ENCODE assay signal across 20 mouse cellular contexts in the genomic region with DNA sequence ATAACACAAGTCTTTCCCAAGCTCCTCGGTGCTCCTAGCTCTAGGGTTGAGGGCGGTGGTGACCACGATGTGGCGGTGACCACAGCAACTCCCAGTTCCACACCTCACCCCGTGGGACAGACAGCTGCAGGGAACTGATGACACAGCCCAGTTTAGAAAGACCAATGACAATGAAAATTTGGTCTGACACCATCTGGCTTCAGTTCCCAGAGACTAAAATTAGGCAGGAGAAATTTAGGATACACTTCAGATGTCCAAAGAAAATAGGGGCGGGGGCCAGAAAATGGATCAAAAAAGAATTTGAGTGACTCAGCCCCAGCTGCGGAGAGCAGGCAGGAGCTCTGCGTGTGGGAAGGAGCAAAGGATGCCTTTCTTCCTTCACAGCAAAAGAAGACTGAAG.
DNase-seq lines count a peak whose midpoint lies in the region; ATAC-seq lines count a peak whose summit lies in the region.
"Had no signal": no experiment of that assay in that cellular context is flagged by ENCODE, and none has a peak within 500 bp of the region (broad histone marks: within the 10 kb centered on the region; RNA-seq: fewer than 3 reads in every experiment).

No protein-coding gene starts in this region.

- H3K27ac ChIP-seq in embryonic facial prominence, embryonic 14.5 days (replicated peaks; ENCODE audit: low read depth, low read length): peak overlapping the region; percentile 50; the same call in 1 of the 2 replicates
- H3K27ac ChIP-seq: forebrain, embryonic 12.5 days; heart, embryonic 13.5 days; hindbrain, embryonic 12.5 days; intestine, embryonic 15.5 days; liver, embryonic 12.5 days; midbrain, embryonic 10.5 days had no signal

- no peak overlapping the region for H3K4me3 ChIP-seq in embryonic facial prominence, embryonic 14.5 days (ENCODE audit: low read depth, low read length)
- H3K4me3 ChIP-seq: forebrain, embryonic 12.5 days; heart, embryonic 13.5 days; hindbrain, embryonic 12.5 days; intestine, embryonic 15.5 days; liver, embryonic 12.5 days; midbrain, embryonic 10.5 days had no signal

- H3K9me3 ChIP-seq in embryonic facial prominence, embryonic 14.5 days (ENCODE audit: control insufficient read depth, low read length): no peaks in the 10 kb centered on the region
- H3K9me3 ChIP-seq: forebrain, embryonic 12.5 days; hindbrain, embryonic 12.5 days; intestine, embryonic 15.5 days; liver, embryonic 12.5 days; midbrain, embryonic 10.5 days had no signal

- intact Hi-C loops in left cerebral cortex, postnatal 14 days (cut with DNase I): no loop called here

- peak; percentile 4 for DNase-seq in layer of hippocampus, adult 9-11 months
- DNase-seq in layer of hippocampus, adult 9-10 months (ENCODE audit: low spot score): no peak
- DNase-seq in embryonic facial prominence, embryonic 14.5 days (ENCODE audit: low spot score): peak; percentile 77
- peak; percentile 52 to 66 for DNase-seq in left cerebral cortex, postnatal 14 days (ENCODE audit: low spot score in 2 of 2)
- peak; percentile 43 for DNase-seq in right cerebral cortex, postnatal 25 days
- no peak for DNase-seq in lung, postnatal 14 days
- no peak for DNase-seq in adrenal gland, postnatal 25 days
- DNase-seq: cerebellum, adult 8-10 months; gastrocnemius, postnatal 36 days; kidney, postnatal 10 days; thymus, adult 2 months had no signal

- ATAC-seq in embryonic facial prominence, embryonic 14.5 days (ENCODE audit: low read depth): peak; percentile 55; the same call in 1 of the 2 replicates
- ATAC-seq in megakaryocyte progenitor cell, adult 5-6 weeks (replicated peaks; ENCODE audit: poor library complexity): no peak
- ATAC-seq: intestine, embryonic 15.5 days; liver, embryonic 12.5 days; lung, postnatal 0 days; Patski had no signal

- no peaks in the 10 kb centered on the region for H3K36me3 ChIP-seq in embryonic facial prominence, embryonic 14.5 days (ENCODE audit: control insufficient read depth, insufficient read depth, low read length)
- H3K36me3 ChIP-seq: forebrain, embryonic 12.5 days; heart, embryonic 13.5 days; hindbrain, embryonic 12.5 days; intestine, embryonic 15.5 days; liver, embryonic 12.5 days; midbrain, embryonic 10.5 days had no signal

- H3K4me1 ChIP-seq in embryonic facial prominence, embryonic 14.5 days (ENCODE audit: control insufficient read depth, insufficient read depth, low read length): no peaks in the 10 kb centered on the region
- H3K4me1 ChIP-seq: forebrain, embryonic 12.5 days; hindbrain, embryonic 12.5 days; intestine, embryonic 15.5 days; liver, embryonic 12.5 days had no signal

- no peak overlapping the region for H3K4me2 ChIP-seq in embryonic facial prominence, embryonic 14.5 days (ENCODE audit: low read depth, low read length)
- H3K4me2 ChIP-seq: forebrain, embryonic 12.5 days; heart, embryonic 13.5 days; hindbrain, embryonic 12.5 days; intestine, embryonic 15.5 days; liver, embryonic 12.5 days had no signal

- no peaks in the 10 kb centered on the region for H3K27me3 ChIP-seq in embryonic facial prominence, embryonic 14.5 days (replicated peaks; ENCODE audit: control insufficient read depth, insufficient read depth, low read length)
- H3K27me3 ChIP-seq: forebrain, embryonic 12.5 days; heart, embryonic 13.5 days; hindbrain, embryonic 12.5 days; intestine, embryonic 15.5 days; liver, embryonic 12.5 days had no signal

- H3K9ac ChIP-seq in embryonic facial prominence, embryonic 14.5 days (ENCODE audit: low read depth, low read length): no peak overlapping the region
- H3K9ac ChIP-seq: forebrain, embryonic 12.5 days; heart, embryonic 13.5 days; hindbrain, embryonic 12.5 days; intestine, embryonic 15.5 days; liver, embryonic 12.5 days had no signal

- 54% methylated on average over 8 of the region's 8 CpGs for WGBS in embryonic facial prominence, embryonic 14.5 days

Comparison
In these comparisons a context has a peak if more than half of its experiments do, and no peak if none do; other contexts are left out.
1. DNase-seq: peak in layer of hippocampus, adult 9-11 months (single experiment), embryonic facial prominence, embryonic 14.5 days (single experiment), left cerebral cortex, postnatal 14 days (2 of 2) and right cerebral cortex, postnatal 25 days (single experiment); none in layer of hippocampus, adult 9-10 months (single experiment), lung, postnatal 14 days (single experiment) and adrenal gland, postnatal 25 days (single experiment).